Mouse (Mus musculus) adrenal gland, postnatal 0 days (tissue): ENCODE results near the gene Ttll8. TPM values are rescaled to one million over a fixed set of nuclear protein-coding genes. Genes with fewer than 3 reads are reported as not detected.

Experiments used
- polyA plus RNA-seq: library from polyadenylated mRNA; unstranded; fragments of >200 nt; fragmentation: Nextera tagmentation; extraction: Ambion mirVana; gene quantifications from 2 replicates; pipeline ENCODE4 v1.2.1, GENCODE M21; 2015

Ttll8 gene
- not detected in 2 replicates for polyA plus RNA-seq

GRCm38 (mm10) chr15:88954368-88955072, at the start of gene Ttll8:
Gene Ttll8 (minus strand): TSS chr15:88954418.

GRCm38 (mm10) chr15:88982534-88983079, 28.4 kb upstream of the Ttll8 start, which contains the start of gene Mov10l1:
Gene Mov10l1 (plus strand): TSS chr15:88982909.

GRCm38 (mm10) chr15:88978281-88979137, 24.3 kb upstream of the Ttll8 start, which contains the start of gene Mlc1:
Gene Mlc1 (minus strand): TSS chr15:88979007.

GRCm38 (mm10) chr15:88861772-88862622, 92.2 kb downstream of the Ttll8 start, which contains the start of gene Pim3:
Gene Pim3 (plus strand): TSS chr15:88862186.

Other genes starting within 250 kb of the Ttll8 start
- 8.1 and 10.9 TPM in 2 replicates for gene Brd1, start 220.2 kb downstream of the Ttll8 start, polyA plus RNA-seq
- gene Zbed4, start 202.8 kb downstream of the Ttll8 start, polyA plus RNA-seq: 3.0 and 3.3 TPM in 2 replicates
- 8.8 and 11.5 TPM in 2 replicates for gene Alg12, start 135.1 kb downstream of the Ttll8 start, polyA plus RNA-seq
- gene Creld2, start 134.8 kb downstream of the Ttll8 start, polyA plus RNA-seq: 33.1 and 44.2 TPM in 2 replicates
- 40.0 and 40.8 TPM in 2 replicates for gene Pim3, start 92.2 kb downstream of the Ttll8 start, polyA plus RNA-seq
- 0.17 TPM in 1 of 2 replicates, not detected in the other for gene Mlc1, start 24.6 kb upstream of the Ttll8 start, polyA plus RNA-seq
- gene Mov10l1, start 28.5 kb upstream of the Ttll8 start, polyA plus RNA-seq: 1.0 TPM in 1 of 2 replicates, not detected in the other
- 0.59 and 0.96 TPM in 2 replicates for gene Panx2, start 105.3 kb upstream of the Ttll8 start, polyA plus RNA-seq
- 30.3 and 35.1 TPM in 2 replicates for gene Trabd, start 120.7 kb upstream of the Ttll8 start, polyA plus RNA-seq
- 18.2 and 26.4 TPM in 2 replicates for gene Selenoo, start 134.7 kb upstream of the Ttll8 start, polyA plus RNA-seq
- 4.6 and 5.7 TPM in 2 replicates for gene Tubgcp6, start 168.7 kb upstream of the Ttll8 start, polyA plus RNA-seq
- 12.6 and 15.6 TPM in 2 replicates for gene Hdac10, start 174.3 kb upstream of the Ttll8 start, polyA plus RNA-seq
- 6.6 and 7.4 TPM in 2 replicates for gene Mapk12, start 186.3 kb upstream of the Ttll8 start, polyA plus RNA-seq
- gene Mapk11, start 195.2 kb upstream of the Ttll8 start, polyA plus RNA-seq: 6.2 and 8.2 TPM in 2 replicates
- gene Plxnb2, start 226.4 kb upstream of the Ttll8 start, polyA plus RNA-seq: 70.4 and 71.3 TPM in 2 replicates
- gene Dennd6b, start 242.1 kb upstream of the Ttll8 start, polyA plus RNA-seq: 6.5 and 8.6 TPM in 2 replicates